Mouse (Mus musculus): ENCODE data around the gene Erfe. TPM values are rescaled to one million over a fixed set of nuclear protein-coding genes. Genes with fewer than 3 reads are reported as not detected.

Erfe gene
- polyA plus RNA-seq, 1 experiment from 2014 or later = 0.27 TPM

GRCm38 (mm10) chr1:91390369-91390768 is 24.1 kb downstream of the Erfe start:
- 92% methylated on average over 5 of the region's 5 CpGs for WGBS
- no peak overlapping the region for H3K27ac ChIP-seq
- H3K36me3 ChIP-seq (replicated peaks) = peaks cover 40% of the 10 kb centered on the region

DNA sequence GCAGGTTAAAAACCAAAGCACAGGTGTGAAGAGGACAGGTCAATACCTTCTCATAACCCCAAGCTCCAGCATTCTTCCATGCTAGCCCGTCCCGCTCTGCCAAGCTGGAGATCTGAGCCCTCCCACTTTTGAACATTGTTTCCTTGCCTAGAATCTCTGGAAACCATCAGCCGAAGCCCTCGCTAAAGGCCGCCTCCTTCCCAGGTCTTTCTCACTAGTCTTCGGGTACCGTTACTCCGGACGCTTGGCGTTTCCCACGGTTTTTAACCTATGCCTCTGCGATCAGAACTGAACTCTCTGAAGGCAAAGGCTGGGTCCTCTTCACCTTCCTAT is 31.7 kb downstream of the Erfe start:
- H3K4me1 ChIP-seq = peaks cover 31% of the 10 kb centered on the region
- WGBS = under 1% methylated on average over 12 of the region's 12 CpGs
- peak overlapping the region; percentile 89 for H3K4me2 ChIP-seq
- peak; percentile 10; the same call in 1 of the 2 replicates for ATAC-seq (replicated peaks)
- H3K27me3 ChIP-seq (replicated peaks) = no peaks in the 10 kb centered on the region
- H3K27ac ChIP-seq = peak overlapping the region; percentile 89
- H3K9ac ChIP-seq = peak overlapping the region; percentile 81
- H3K9me3 ChIP-seq = no peaks in the 10 kb centered on the region
- peak overlapping the region; percentile 71 for H3K4me3 ChIP-seq
- no peaks in the 10 kb centered on the region for H3K36me3 ChIP-seq (replicated peaks)

More at GRCm38 (mm10) chr1:91390369-91390768, 24.1 kb downstream of the Erfe start:
- no peaks in the 10 kb centered on the region for H3K9me3 ChIP-seq
- no peak overlapping the region for H3K4me2 ChIP-seq
- ATAC-seq (replicated peaks) = no peak
- H3K9ac ChIP-seq = no peak overlapping the region
- H3K4me3 ChIP-seq = no peak overlapping the region
- peaks cover 6% of the 10 kb centered on the region for H3K4me1 ChIP-seq
- H3K27me3 ChIP-seq (replicated peaks) = no peaks in the 10 kb centered on the region

DNA sequence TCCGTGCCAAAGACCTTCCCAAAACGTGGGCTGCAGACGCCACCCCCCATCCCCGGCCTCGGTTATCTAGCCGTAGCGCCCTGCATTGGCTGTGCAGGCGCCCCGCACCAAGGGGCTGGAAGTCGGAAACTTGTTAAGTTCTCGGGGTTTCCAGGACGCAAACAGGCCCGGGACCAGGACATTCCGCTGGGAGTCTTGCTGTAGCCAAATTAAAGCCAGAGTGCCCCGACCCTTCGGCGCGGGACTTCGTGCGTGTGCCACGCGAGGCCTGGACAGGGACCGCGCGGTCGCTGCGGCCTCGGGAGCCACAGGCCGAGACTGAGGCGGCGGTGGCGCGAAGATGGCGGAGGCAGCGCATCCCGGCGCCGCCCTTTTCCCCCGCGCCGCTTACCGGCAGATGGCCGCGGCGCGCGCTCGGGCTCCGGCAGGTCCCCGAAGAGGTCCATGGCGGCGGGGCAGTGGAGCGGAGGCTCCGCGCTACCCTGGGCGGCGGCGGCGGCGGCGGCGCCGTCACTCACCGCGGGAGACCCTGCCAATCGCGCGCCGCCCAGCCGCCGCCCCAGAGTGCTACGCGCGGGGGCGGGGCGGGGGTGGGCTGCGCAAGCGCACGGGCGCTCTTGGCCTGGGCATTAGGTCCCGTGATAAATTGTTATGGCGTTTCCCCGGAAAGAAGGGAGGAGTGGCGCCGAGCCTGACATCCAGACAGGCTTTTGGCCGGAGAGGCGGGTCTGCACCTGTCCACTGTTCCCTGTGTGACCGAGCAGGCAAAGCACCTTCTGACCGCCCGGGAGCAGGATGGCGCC is 32.2 kb downstream of the Erfe start, which contains the start of gene Ilkap:
Gene Ilkap, minus strand, starts transcription at position 556 of the 803 bp plus-strand sequence.
- peak; percentile 97 for ATAC-seq (replicated peaks)
- Histone ChIP-seq H3K27ac (peak within 1 kb of the TSS; percentile 89), H3K4me3 (peak within 1 kb of the TSS; percentile 71), H3K9ac (peak within 1 kb of the TSS; percentile 81), H3K27me3 (replicated peaks) (no peaks in the 10 kb centered on the region), H3K36me3 (replicated peaks) (no peaks in the 10 kb centered on the region), H3K9me3 (no peaks in the 10 kb centered on the region), H3K4me1 (peaks cover 31% of the 10 kb centered on the region), H3K4me2 (peak within 1 kb of the TSS; percentile 89)
- WGBS = under 1% methylated on average over 91 of the region's 91 CpGs

- 29% methylated on average over 1 of the region's 1 CpGs for WGBS
- Histone ChIP-seq H3K36me3 (replicated peaks) (no peaks in the 10 kb centered on the region), H3K4me1 (no peaks in the 10 kb centered on the region), H3K27ac (no peak overlapping the region), H3K9ac (no peak overlapping the region), H3K27me3 (replicated peaks) (no peaks in the 10 kb centered on the region; the same call in 1 of the 2 replicates), H3K4me2 (no peak overlapping the region), H3K4me3 (no peak overlapping the region), H3K9me3 (no peaks in the 10 kb centered on the region)
- ATAC-seq (replicated peaks) = no peak
Observed at GRCm38 (mm10) chr1:91404976-91405375, 38.7 kb downstream of the Erfe start.

DNA sequence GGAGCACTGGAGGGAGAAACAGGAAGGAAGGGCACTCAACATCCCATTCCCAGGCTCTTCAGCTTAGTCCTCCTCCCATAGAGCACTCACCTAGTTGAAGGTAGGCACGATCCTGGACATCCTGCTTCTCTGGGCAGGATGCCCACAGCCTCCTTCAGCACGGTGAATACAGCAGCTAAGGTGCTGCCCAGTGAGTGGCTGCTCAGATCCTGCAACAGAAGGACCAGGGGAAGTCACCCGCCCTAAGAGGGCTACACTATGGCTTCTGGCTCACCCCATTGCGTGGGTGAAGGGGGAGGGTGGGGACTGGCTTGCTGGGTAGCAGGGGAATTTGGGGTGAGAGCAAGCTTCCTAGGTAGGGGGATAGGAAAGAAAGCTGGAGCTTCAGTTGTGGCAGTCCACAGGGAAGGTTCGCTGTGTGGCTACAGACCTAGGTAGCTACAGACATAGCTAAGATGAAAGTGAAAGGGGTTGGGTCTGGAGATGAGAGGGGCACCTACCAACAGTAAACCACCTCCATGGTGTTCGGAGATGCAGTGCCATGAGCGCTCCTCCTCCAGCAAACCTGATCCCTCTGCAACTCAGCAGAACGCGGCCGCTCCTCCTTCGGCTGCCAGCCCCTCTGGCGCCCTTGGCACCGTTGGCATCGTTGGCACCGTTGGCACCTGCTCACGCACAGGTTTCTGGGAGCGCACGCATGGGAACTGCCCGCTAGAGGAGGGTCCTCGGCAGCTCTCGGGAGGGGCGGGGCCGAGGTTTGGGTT is 39.4 kb downstream of the Erfe start:
- ATAC-seq (replicated peaks) = no peak
- H3K27ac ChIP-seq = no peak overlapping the region
- WGBS = 65% methylated on average over 23 of the region's 23 CpGs

GRCm38 (mm10) chr1:91407819-91408218 is 41.6 kb downstream of the Erfe start:
- no peaks in the 10 kb centered on the region for H3K9me3 ChIP-seq
- H3K4me1 ChIP-seq = peaks cover 17% of the 10 kb centered on the region
- ATAC-seq (replicated peaks) = no peak
- H3K4me2 ChIP-seq = no peak overlapping the region
- H3K9ac ChIP-seq = no peak overlapping the region
- H3K4me3 ChIP-seq = no peak overlapping the region
- H3K27ac ChIP-seq = no peak overlapping the region
- 93% methylated on average over 4 of the region's 4 CpGs for WGBS
- no peaks in the 10 kb centered on the region; the same call in 1 of the 2 replicates for H3K27me3 ChIP-seq (replicated peaks)
- no peaks in the 10 kb centered on the region for H3K36me3 ChIP-seq (replicated peaks)

More for the DNA sequence above, 39.4 kb downstream of the Erfe start:
- Histone ChIP-seq H3K9me3 (no peaks in the 10 kb centered on the region), H3K4me1 (no peaks in the 10 kb centered on the region), H3K4me2 (no peak overlapping the region), H3K9ac (no peak overlapping the region), H3K4me3 (no peak overlapping the region), H3K36me3 (replicated peaks) (no peaks in the 10 kb centered on the region), H3K27me3 (replicated peaks) (no peaks in the 10 kb centered on the region; the same call in 1 of the 2 replicates)

DNA sequence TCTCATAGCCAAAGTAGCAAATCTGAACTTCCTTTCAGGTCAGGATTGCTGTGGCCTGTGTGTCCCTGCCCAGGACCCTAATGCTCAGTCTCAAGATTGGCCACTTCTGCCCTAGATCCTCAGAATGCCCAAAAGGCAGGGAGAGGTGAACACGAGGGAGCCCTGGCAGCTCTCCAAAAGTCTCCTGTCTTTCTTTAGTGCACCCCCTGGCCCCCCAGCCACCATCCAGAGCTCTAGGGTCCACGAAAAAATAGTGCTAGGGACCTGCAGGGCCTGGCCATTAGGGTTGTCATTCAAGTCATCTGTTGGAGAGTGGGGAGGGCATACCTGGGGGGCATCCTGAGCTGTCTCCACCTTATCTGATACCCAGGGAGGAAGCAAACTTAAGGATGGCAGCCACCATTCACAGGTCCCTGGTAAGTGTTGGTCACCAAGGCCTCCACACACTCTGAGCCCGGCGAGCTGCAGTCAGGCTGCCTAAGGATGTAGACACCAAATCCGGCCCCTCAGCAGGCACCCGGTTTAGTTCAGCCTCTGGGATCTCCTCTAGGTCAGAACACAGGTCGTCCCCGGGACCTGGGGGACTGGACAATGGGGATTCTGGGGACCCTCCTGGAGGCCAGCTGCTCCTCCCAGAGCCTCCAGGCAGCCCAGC is 45.5 kb downstream of the Erfe start:
- H3K27me3 ChIP-seq (replicated peaks) = no peaks in the 10 kb centered on the region
- no peaks in the 10 kb centered on the region for H3K36me3 ChIP-seq (replicated peaks)
- H3K27ac ChIP-seq = no peak overlapping the region
- peak overlapping the region; percentile 92 for H3K4me2 ChIP-seq
- H3K4me1 ChIP-seq = peaks cover 39% of the 10 kb centered on the region
- WGBS = 44% methylated on average over 8 of the region's 8 CpGs
- H3K9ac ChIP-seq = peak overlapping the region; percentile 77
- H3K9me3 ChIP-seq = no peaks in the 10 kb centered on the region
- no peak for ATAC-seq (replicated peaks)
- peak overlapping the region; percentile 69 for H3K4me3 ChIP-seq

GRCm38 (mm10) chr1:91412286-91413029 is 46.2 kb downstream of the Erfe start:
- peak overlapping the region; percentile 92 for H3K4me2 ChIP-seq
- no peaks in the 10 kb centered on the region for H3K36me3 ChIP-seq (replicated peaks)
- 2% methylated on average over 65 of the region's 65 CpGs for WGBS
- peak overlapping the region; percentile 90 for H3K27ac ChIP-seq
- no peaks in the 10 kb centered on the region for H3K9me3 ChIP-seq
- peaks cover 39% of the 10 kb centered on the region for H3K4me1 ChIP-seq
- ATAC-seq (replicated peaks) = peak; percentile 26
- peak overlapping the region; percentile 69 for H3K4me3 ChIP-seq
- H3K27me3 ChIP-seq (replicated peaks) = no peaks in the 10 kb centered on the region
- peak overlapping the region; percentile 77 for H3K9ac ChIP-seq

DNA sequence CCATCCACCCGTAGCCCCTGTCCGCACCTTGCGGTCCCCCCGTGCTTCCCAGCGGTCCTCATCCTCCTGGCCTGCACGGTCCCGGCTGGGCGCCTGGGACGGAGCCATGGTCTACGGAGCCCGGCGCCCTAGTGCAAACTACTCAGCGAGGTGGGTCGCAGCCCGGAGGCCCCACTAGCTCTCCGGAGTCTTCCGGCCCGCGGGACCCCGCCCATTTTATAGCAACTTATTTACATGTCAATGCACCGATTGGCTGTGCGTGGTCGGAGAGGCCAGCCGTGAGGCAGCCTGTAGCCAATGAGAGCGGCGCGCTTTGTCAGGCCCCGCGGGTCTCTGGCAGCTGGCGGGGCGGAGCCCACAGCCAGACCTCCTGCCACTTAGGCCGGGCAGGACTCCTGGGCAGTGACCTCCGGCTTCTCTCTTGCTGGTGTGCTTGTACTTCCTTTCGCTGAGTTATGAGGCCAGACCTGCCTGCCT is 46.8 kb downstream of the Erfe start:
- Histone ChIP-seq H3K9ac (peak overlapping the region; percentile 77), H3K4me3 (peak overlapping the region; percentile 69), H3K27me3 (replicated peaks) (no peaks in the 10 kb centered on the region), H3K9me3 (no peaks in the 10 kb centered on the region), H3K27ac (peak overlapping the region; percentile 90), H3K4me2 (peak overlapping the region; percentile 92), H3K4me1 (peaks cover 39% of the 10 kb centered on the region), H3K36me3 (replicated peaks) (0 out of 2 replicates have a peak, but pooled peaks cover 3% of the 10 kb centered on the region)
- WGBS = under 1% methylated on average over 34 of the region's 34 CpGs
- peak; percentile 93 for ATAC-seq (replicated peaks)

DNA sequence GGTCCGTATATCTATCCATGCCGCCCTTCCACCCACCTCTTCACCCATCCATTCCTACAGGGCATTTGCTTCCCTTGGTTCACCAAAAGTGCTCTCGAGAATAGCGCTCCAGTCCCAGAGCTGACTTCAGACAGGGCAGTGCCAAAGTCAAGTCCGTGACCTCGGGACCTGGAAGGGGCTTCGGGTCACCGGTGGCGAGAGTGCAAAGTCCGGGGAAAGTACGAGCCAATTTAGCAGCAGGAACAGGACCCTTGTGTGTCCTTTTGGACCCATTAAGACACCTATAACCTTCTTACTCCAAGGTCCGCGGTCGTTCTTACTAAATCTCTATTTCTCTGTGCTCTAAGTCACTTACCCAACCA is 47.3 kb downstream of the Erfe start:
- H3K4me3 ChIP-seq = peak overlapping the region; percentile 69
- WGBS = under 1% methylated on average over 14 of the region's 14 CpGs
- 0 out of 2 replicates have a peak, but pooled peaks cover 5% of the 10 kb centered on the region for H3K36me3 ChIP-seq (replicated peaks)
- no peak for ATAC-seq (replicated peaks)
- H3K27me3 ChIP-seq (replicated peaks) = no peaks in the 10 kb centered on the region
- H3K4me2 ChIP-seq = peak overlapping the region; percentile 92
- H3K9ac ChIP-seq = peak overlapping the region; percentile 77
- H3K9me3 ChIP-seq = no peaks in the 10 kb centered on the region
- H3K4me1 ChIP-seq = peaks cover 39% of the 10 kb centered on the region
- H3K27ac ChIP-seq = peak overlapping the region; percentile 90

- H3K27ac ChIP-seq = peak within 1 kb of the TSS; percentile 90
- H3K4me2 ChIP-seq = peak within 1 kb of the TSS; percentile 92
- peak; percentile 57 for ATAC-seq (replicated peaks)
- H3K4me1 ChIP-seq = peaks cover 39% of the 10 kb centered on the region
- H3K9me3 ChIP-seq = no peaks in the 10 kb centered on the region
- H3K27me3 ChIP-seq (replicated peaks) = no peaks in the 10 kb centered on the region
- 1% methylated on average over 28 of the region's 39 CpGs for WGBS
- peak within 1 kb of the TSS; percentile 69 for H3K4me3 ChIP-seq
- H3K9ac ChIP-seq = peak within 1 kb of the TSS; percentile 77
- 0 out of 2 replicates have a peak, but pooled peaks cover 5% of the 10 kb centered on the region for H3K36me3 ChIP-seq (replicated peaks)
Observed at GRCm38 (mm10) chr1:91413898-91414594, 47.8 kb downstream of the Erfe start, which contains the start of gene Hes6. Hes6 (minus strand) TSS chr1:91414038.

Data from midbrain, embryonic 15.5 days (tissue).